Mouse (Mus musculus): ENCODE measurements at regions not wholly inside any gene's neighbourhood (a gene's known extent, or its start where the extent isn't known, plus 50 kb on each side); places are given as distances from the start of the nearest gene placed in this dataset.
A peak's percentile ranks its signal among the peaks of the same experiment; 100 is the strongest.

DNA sequence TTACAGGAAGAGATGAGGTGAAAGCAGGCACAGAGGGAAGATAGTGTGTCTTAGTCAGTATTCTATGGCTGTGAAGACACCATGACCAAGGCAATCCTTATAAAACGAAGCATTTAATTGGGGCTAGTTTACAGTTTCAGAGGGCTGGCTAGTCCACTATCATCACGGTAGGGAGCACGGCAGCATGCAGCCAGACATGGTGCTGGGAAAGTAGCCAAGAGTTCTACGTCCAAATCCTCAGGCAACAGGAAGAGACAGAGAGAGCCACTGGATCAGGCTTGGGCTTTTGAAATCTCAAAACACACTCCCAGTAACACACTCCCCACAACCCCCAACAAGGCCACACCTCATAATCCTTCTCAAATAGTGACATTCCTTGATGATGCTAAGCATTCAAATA lies 113.4 kb upstream of the Htr2a start:
- no peak overlapping the region for H3K27ac ChIP-seq (ENCODE audit: low read length)
- H3K4me1 ChIP-seq (ENCODE audit: control insufficient read depth, insufficient read depth, low read length): no peaks in the 10 kb centered on the region
- no peaks in the 10 kb centered on the region for H3K27me3 ChIP-seq (ENCODE audit: control insufficient read depth, insufficient read depth, low read length)
- no peak overlapping the region for H3K4me3 ChIP-seq (ENCODE audit: low read depth, low read length)
- no peak overlapping the region for H3K4me2 ChIP-seq (replicated peaks; ENCODE audit: low read depth, low read length)
- H3K9ac ChIP-seq (replicated peaks; ENCODE audit: low read depth, low read length): no peak overlapping the region
- WGBS: 80% methylated on average over 4 of the region's 4 CpGs
- H3K36me3 ChIP-seq (ENCODE audit: control insufficient read depth, insufficient read depth, low read length): no peaks in the 10 kb centered on the region
- no peak for ATAC-seq (ENCODE audit: insufficient number of reproducible peaks, insufficient read depth, low FRiP score, low read depth)
- no peaks in the 10 kb centered on the region for H3K9me3 ChIP-seq (ENCODE audit: control insufficient read depth, low read depth, low read length)

DNA sequence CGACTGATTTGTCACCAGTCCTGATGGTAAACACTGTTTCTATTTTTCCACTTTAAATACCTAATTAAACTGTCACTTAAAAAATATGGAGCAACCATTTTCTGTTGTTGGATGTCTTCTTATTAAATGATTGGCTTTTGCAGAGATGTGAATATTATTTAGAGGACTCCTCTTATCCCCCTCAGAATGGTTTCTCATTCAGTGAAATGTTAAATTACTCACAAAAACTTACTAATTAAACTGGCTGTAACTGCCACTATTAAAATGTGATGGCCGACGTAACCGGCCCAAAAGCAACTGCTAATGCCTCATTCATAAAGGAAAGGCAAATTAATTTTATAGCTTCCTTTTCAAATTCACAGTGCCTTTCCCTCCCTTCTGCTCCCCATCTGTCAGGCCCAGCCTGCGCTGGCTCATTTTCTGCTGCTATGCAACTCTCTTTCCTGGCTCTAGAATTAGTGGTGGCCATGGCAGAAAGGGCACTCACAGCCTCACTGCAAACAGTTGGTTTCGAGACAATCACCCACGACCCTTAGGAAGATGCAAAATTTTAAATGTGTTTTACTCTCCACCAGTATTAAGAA lies 111.2 kb upstream of the Htr2a start:
- 86% methylated on average over 7 of the region's 7 CpGs for WGBS

DNA sequence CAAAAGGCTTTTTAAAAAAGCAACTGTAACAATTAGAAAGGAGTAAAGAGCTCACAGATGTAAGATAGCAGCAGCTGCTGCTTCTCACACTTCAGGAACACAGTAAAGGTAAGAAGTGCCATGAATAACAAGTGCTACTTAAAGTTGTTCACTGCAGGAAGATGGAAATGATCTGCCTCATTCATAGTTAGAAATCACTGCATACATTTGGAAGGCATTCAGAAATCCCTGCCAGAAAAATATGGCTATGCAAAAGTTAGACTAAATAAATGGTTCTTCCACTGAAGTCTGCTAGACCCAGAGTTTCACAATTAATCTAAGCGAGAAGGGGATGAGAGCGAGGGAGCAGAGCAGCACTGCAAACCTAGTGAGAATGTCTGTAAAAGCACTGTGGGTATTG lies 102.5 kb upstream of the Htr2a start:
- ATAC-seq (ENCODE audit: insufficient number of reproducible peaks, insufficient read depth, low FRiP score, low read depth): peak; percentile 46; the same call in 1 of the 2 replicates
- no peak overlapping the region for H3K4me2 ChIP-seq (replicated peaks; ENCODE audit: low read depth, low read length)

More for the DNA sequence above, 111.2 kb upstream of the Htr2a start:
- ATAC-seq (ENCODE audit: insufficient number of reproducible peaks, insufficient read depth, low FRiP score, low read depth): no peak
- Histone ChIP-seq H3K4me1 (ENCODE audit: control insufficient read depth, insufficient read depth, low read length) (no peaks in the 10 kb centered on the region), H3K4me2 (replicated peaks; ENCODE audit: low read depth, low read length) (no peak overlapping the region), H3K27ac (ENCODE audit: low read length) (no peak overlapping the region), H3K9ac (replicated peaks; ENCODE audit: low read depth, low read length) (no peak overlapping the region), H3K4me3 (ENCODE audit: low read depth, low read length) (no peak overlapping the region), H3K36me3 (ENCODE audit: control insufficient read depth, insufficient read depth, low read length) (no peaks in the 10 kb centered on the region), H3K27me3 (ENCODE audit: control insufficient read depth, insufficient read depth, low read length) (no peaks in the 10 kb centered on the region), H3K9me3 (ENCODE audit: control insufficient read depth, low read depth, low read length) (no peaks in the 10 kb centered on the region)

DNA sequence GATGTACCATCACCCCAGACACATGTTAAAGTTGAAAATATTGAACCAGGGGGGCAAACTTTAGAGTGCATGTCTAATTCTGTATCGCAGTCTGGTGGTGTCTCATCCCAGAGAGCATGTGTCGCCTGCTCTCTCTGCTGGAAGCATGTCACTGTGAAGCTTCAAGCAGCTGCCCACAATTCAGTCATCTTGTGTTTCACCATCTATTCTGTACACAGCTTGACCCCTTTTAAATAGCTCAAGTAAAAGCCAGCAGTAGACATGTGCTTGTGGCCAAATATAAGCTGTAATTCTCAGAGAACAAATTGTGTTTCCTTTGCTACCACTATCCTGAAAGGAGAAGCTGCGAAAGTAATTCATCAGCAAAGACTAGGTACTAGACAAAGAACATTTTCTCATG lies 96.6 kb upstream of the Htr2a start:
- Histone ChIP-seq H3K27ac (ENCODE audit: low read length) (no peak overlapping the region), H3K36me3 (ENCODE audit: control insufficient read depth, insufficient read depth, low read length) (no peaks in the 10 kb centered on the region), H3K27me3 (ENCODE audit: control insufficient read depth, insufficient read depth, low read length) (no peaks in the 10 kb centered on the region), H3K4me3 (ENCODE audit: low read depth, low read length) (no peak overlapping the region), H3K9ac (replicated peaks; ENCODE audit: low read depth, low read length) (no peak overlapping the region), H3K4me1 (ENCODE audit: control insufficient read depth, insufficient read depth, low read length) (no peaks in the 10 kb centered on the region), H3K4me2 (replicated peaks; ENCODE audit: low read depth, low read length) (no peak overlapping the region), H3K9me3 (ENCODE audit: control insufficient read depth, low read depth, low read length) (no peaks in the 10 kb centered on the region)
- 89% methylated on average over 3 of the region's 3 CpGs for WGBS
- no peak for ATAC-seq (ENCODE audit: insufficient number of reproducible peaks, insufficient read depth, low FRiP score, low read depth)

More for the DNA sequence above, 102.5 kb upstream of the Htr2a start:
- Histone ChIP-seq H3K4me1 (ENCODE audit: control insufficient read depth, insufficient read depth, low read length) (no peaks in the 10 kb centered on the region), H3K4me3 (ENCODE audit: low read depth, low read length) (no peak overlapping the region), H3K36me3 (ENCODE audit: control insufficient read depth, insufficient read depth, low read length) (no peaks in the 10 kb centered on the region), H3K27ac (ENCODE audit: low read length) (no peak overlapping the region), H3K27me3 (ENCODE audit: control insufficient read depth, insufficient read depth, low read length) (no peaks in the 10 kb centered on the region), H3K9ac (replicated peaks; ENCODE audit: low read depth, low read length) (no peak overlapping the region), H3K9me3 (ENCODE audit: control insufficient read depth, low read depth, low read length) (no peaks in the 10 kb centered on the region)
- 60% methylated on average over 2 of the region's 2 CpGs for WGBS

GRCm38 (mm10) chr14:74551091-74551490 lies 89.5 kb upstream of the Htr2a start:
- Histone ChIP-seq H3K36me3 (ENCODE audit: control insufficient read depth, insufficient read depth, low read length) (no peaks in the 10 kb centered on the region), H3K27ac (ENCODE audit: low read length) (no peak overlapping the region), H3K9ac (replicated peaks; ENCODE audit: low read depth, low read length) (no peak overlapping the region), H3K4me3 (ENCODE audit: low read depth, low read length) (no peak overlapping the region), H3K4me1 (ENCODE audit: control insufficient read depth, insufficient read depth, low read length) (no peaks in the 10 kb centered on the region), H3K4me2 (replicated peaks; ENCODE audit: low read depth, low read length) (no peak overlapping the region), H3K9me3 (ENCODE audit: control insufficient read depth, low read depth, low read length) (no peaks in the 10 kb centered on the region), H3K27me3 (ENCODE audit: control insufficient read depth, insufficient read depth, low read length) (no peaks in the 10 kb centered on the region)
- 92% methylated on average over 2 of the region's 2 CpGs for WGBS
- ATAC-seq (ENCODE audit: insufficient number of reproducible peaks, insufficient read depth, low FRiP score, low read depth): no peak

DNA sequence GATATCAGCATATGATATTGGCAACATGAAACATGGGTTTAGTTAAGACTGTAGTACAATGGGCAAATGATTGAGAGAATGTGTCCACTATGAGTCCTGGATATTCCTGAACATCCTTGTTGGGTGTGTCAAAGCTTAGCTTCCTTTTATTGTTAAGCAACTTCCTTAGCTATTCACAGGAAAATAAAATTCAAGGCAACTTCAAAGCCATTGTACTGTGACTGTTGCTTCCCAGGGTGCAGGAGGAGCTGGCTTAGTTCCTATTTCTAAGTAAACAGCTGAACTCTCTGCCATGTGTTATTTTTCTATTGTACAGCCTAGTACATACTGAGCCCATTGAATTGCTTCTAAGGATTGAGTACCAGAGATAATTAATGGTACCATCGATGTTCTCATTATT lies 87.0 kb upstream of the Htr2a start:
- Histone ChIP-seq H3K9ac (replicated peaks; ENCODE audit: low read depth, low read length) (no peak overlapping the region), H3K4me3 (ENCODE audit: low read depth, low read length) (no peak overlapping the region), H3K4me1 (ENCODE audit: control insufficient read depth, insufficient read depth, low read length) (no peaks in the 10 kb centered on the region), H3K4me2 (replicated peaks; ENCODE audit: low read depth, low read length) (no peak overlapping the region), H3K27me3 (ENCODE audit: control insufficient read depth, insufficient read depth, low read length) (no peaks in the 10 kb centered on the region), H3K36me3 (ENCODE audit: control insufficient read depth, insufficient read depth, low read length) (no peaks in the 10 kb centered on the region), H3K9me3 (ENCODE audit: control insufficient read depth, low read depth, low read length) (no peaks in the 10 kb centered on the region), H3K27ac (ENCODE audit: low read length) (no peak overlapping the region)
- 85% methylated on average over 1 of the region's 1 CpGs for WGBS
- ATAC-seq (ENCODE audit: insufficient number of reproducible peaks, insufficient read depth, low FRiP score, low read depth): no peak

DNA sequence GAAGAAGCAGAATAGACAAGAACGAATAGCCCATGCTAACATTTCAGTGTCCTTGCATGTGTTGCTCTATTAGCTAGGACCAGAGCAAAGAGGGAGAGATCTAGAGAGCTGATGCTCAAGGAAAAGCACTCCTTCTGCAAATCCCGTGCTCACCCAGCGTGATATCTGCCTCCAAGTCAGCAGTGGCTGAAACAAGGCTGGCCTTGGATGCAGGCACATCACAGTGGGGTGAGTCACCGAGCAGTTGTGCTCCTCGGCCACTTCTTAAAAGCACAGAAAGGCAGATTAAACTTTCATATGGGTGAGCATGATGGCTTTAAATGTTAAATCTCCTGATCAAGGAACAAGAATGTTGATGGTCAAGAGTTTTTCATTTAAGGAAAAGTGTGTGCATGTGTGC lies 82.3 kb upstream of the Htr2a start:
- Histone ChIP-seq H3K9me3 (ENCODE audit: control insufficient read depth, low read depth, low read length) (no peaks in the 10 kb centered on the region), H3K27ac (ENCODE audit: low read length) (no peak overlapping the region), H3K4me2 (replicated peaks; ENCODE audit: low read depth, low read length) (no peak overlapping the region), H3K27me3 (ENCODE audit: control insufficient read depth, insufficient read depth, low read length) (no peaks in the 10 kb centered on the region), H3K36me3 (ENCODE audit: control insufficient read depth, insufficient read depth, low read length) (no peaks in the 10 kb centered on the region), H3K4me1 (ENCODE audit: control insufficient read depth, insufficient read depth, low read length) (no peaks in the 10 kb centered on the region), H3K4me3 (ENCODE audit: low read depth, low read length) (no peak overlapping the region), H3K9ac (replicated peaks; ENCODE audit: low read depth, low read length) (no peak overlapping the region)
- no peak for ATAC-seq (ENCODE audit: insufficient number of reproducible peaks, insufficient read depth, low FRiP score, low read depth)
- 72% methylated on average over 5 of the region's 5 CpGs for WGBS
